Mouse (Mus musculus) natural killer cell, adult 2 months (primary cell): ENCODE data around the gene Traf3.

Experiments
- DNase-seq, 2 experiments: peaks; one replicate each; pipeline ENCODE4 v3.0.0; 2022; ENCODE audit warnings: low spot score in 2 of 2

The Traf3 gene

GRCm38 (mm10) chr12:111165831-111166591 is at the start of gene Traf3:
Gene Traf3 (plus strand): TSS chr12:111166370.
- peak; percentile 79 to 85 for DNase-seq

- DNase-seq: no peak
Measured at GRCm38 (mm10) chr12:111119506-111120085, 46.6 kb upstream of the Traf3 start.

- no peak for DNase-seq
Measured at GRCm38 (mm10) chr12:111120976-111121645, 45.1 kb upstream of the Traf3 start.

- peak; percentile 22 to 41 for DNase-seq
Measured at GRCm38 (mm10) chr12:111122332-111122852, 43.8 kb upstream of the Traf3 start.

GRCm38 (mm10) chr12:111124601-111125260 is 41.4 kb upstream of the Traf3 start:
- no peak for DNase-seq

- DNase-seq: no peak
Measured at GRCm38 (mm10) chr12:111125666-111126065, 40.5 kb upstream of the Traf3 start.

GRCm38 (mm10) chr12:111134169-111134568 is 32.0 kb upstream of the Traf3 start:
- no peak for DNase-seq

GRCm38 (mm10) chr12:111134791-111135733 is 31.1 kb upstream of the Traf3 start:
- no peak for DNase-seq

- no peak for DNase-seq
Measured at GRCm38 (mm10) chr12:111135953-111136352, 30.2 kb upstream of the Traf3 start.

- peak in 1 of 2 experiments; percentile 15 for DNase-seq
Measured at GRCm38 (mm10) chr12:111137079-111137478, 29.1 kb upstream of the Traf3 start.

GRCm38 (mm10) chr12:111143005-111143508 is 23.1 kb upstream of the Traf3 start:
- peak in 1 of 2 experiments; percentile 27 for DNase-seq

- no peak for DNase-seq
Measured at GRCm38 (mm10) chr12:111143509-111144063, 22.6 kb upstream of the Traf3 start.

- no peak for DNase-seq
Measured at GRCm38 (mm10) chr12:111144598-111144997, 21.6 kb upstream of the Traf3 start.

GRCm38 (mm10) chr12:111145269-111145668 is 20.9 kb upstream of the Traf3 start:
- no peak for DNase-seq

- no peak for DNase-seq
Measured at GRCm38 (mm10) chr12:111149495-111150235, 16.5 kb upstream of the Traf3 start.

- peak in 1 of 2 experiments; percentile 44 for DNase-seq
Measured at GRCm38 (mm10) chr12:111150236-111150596, 16.0 kb upstream of the Traf3 start.

- DNase-seq: no peak
Measured at GRCm38 (mm10) chr12:111151422-111152156, 14.6 kb upstream of the Traf3 start.

GRCm38 (mm10) chr12:111152579-111152978 is 13.6 kb upstream of the Traf3 start:
- DNase-seq: no peak
